Mouse (Mus musculus) kidney, postnatal 0 days (tissue): ENCODE results near the gene Asic5. TPM values are rescaled to one million over a fixed set of nuclear protein-coding genes. Genes with fewer than 3 reads are reported as not detected.

Source experiments
- ATAC-seq: fragments of 200-750 bp; cut with Nextera tagmentation; replicated peaks from 2 replicates; pipeline ENCODE4 v1.8.0; 2017; ENCODE audit warnings: low read depth, moderate number of reproducible peaks, moderate TSS enrichment, moderate library complexity; ENCODE audit not compliant: low FRiP score
- DNase-seq: peaks from one replicate; pipeline ENCODE4 v3.0.0-alpha.2; 2016; ENCODE audit warnings: low spot score
- H3K27ac ChIP-seq: fragments of 300-500 bp; sonication (generic); 2 replicates; pipeline ENCODE4 v1.5.1; 2014; ENCODE audit warnings: mild to moderate bottlenecking
- H3K27me3 ChIP-seq: fragments of 300-500 bp; sonication (generic); 2 replicates; pipeline ENCODE4 v1.6.1; 2014; ENCODE audit warnings: low read length, mixed read lengths; ENCODE audit not compliant: insufficient read depth
- H3K36me3 ChIP-seq: fragments of 300-500 bp; sonication (generic); 2 replicates; pipeline ENCODE4 v1.6.1; 2014; ENCODE audit warnings: low read length, mixed read lengths; ENCODE audit not compliant: insufficient read depth
- H3K4me1 ChIP-seq: fragments of 300-500 bp; sonication (generic); replicated peaks from 2 replicates; pipeline ENCODE4 v1.6.1; 2014; ENCODE audit warnings: antibody characterized with exemption, low read length, mixed read lengths; ENCODE audit not compliant: insufficient read depth
- H3K4me2 ChIP-seq: fragments of 300-500 bp; sonication (generic); 2 replicates; pipeline ENCODE4 v1.6.1; 2014; ENCODE audit warnings: mild to moderate bottlenecking, low read length, moderate library complexity, mixed read lengths
- H3K4me3 ChIP-seq: fragments of 300-500 bp; sonication (generic); replicated peaks from 2 replicates; pipeline ENCODE4 v1.5.1; 2014; ENCODE audit warnings: low read depth, low read length
- H3K9ac ChIP-seq: fragments of 300-500 bp; sonication (generic); 2 replicates; pipeline ENCODE4 v1.6.1; 2014; ENCODE audit warnings: low read depth, low read length
- H3K9me3 ChIP-seq: fragments of 300-500 bp; sonication (generic); replicated peaks from 2 replicates; pipeline ENCODE4 v1.6.1; 2016; ENCODE audit warnings: low read length, inconsistent platforms, mixed read lengths
- CTCF ChIP-seq: IDR thresholded peaks from 2 replicates; pipeline ENCODE4 v1.5.1; 2016; ENCODE audit warnings: antibody characterized with exemption, low read depth, mild to moderate bottlenecking, moderate library complexity
- WGBS: fragments of 180-500 bp; shearing (Covaris S2); extraction: QIAGEN DNeasy Blood & Tissue Kit; methylation state at CpG from one replicate; pipeline ENCODE4 v1.1.7; 2014; 5-methylcytosine and 5-hydroxymethylcytosine counted together
- polyA plus RNA-seq: library from polyadenylated mRNA; unstranded; fragments of >200 nt; fragmentation: Nextera tagmentation; extraction: Ambion mirVana; gene quantifications from 2 replicates; pipeline ENCODE4 v1.2.1, GENCODE M21; 2015

The Asic5 gene
- polyA plus RNA-seq, 1 experiment from 2014 or later = 1.0 TPM

DNA sequence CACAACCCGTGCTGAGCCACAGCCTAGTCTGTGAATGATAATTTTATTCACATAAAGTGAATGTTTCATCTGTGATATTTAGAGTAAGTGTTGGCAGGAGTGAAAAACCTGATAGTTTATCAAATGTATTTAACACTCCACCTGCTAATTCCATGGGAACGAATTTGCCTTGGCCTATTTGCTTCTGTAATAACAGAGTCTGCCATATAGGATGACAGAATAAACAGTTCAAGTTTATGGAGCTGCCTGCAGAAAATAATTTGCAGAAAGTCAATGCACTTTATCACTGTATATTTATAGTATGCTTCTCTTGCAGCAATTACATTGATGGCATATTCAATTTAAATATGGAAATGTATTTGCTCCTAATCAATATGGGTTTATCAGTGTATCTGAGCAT lies 30.3 kb upstream of the Asic5 start:
- Histone ChIP-seq H3K27ac (no peak overlapping the region), H3K4me2 (no peak overlapping the region), H3K36me3 (no peaks in the 10 kb centered on the region), H3K9me3 (no peaks in the 10 kb centered on the region), H3K4me1 (no peaks in the 10 kb centered on the region), H3K9ac (no peak overlapping the region), H3K4me3 (no peak overlapping the region), H3K27me3 (no peaks in the 10 kb centered on the region)
- 57% methylated on average over 2 of the region's 2 CpGs for WGBS
- DNase-seq (no peak), ATAC-seq (no peak)
- no peak for TF ChIP-seq CTCF

DNA sequence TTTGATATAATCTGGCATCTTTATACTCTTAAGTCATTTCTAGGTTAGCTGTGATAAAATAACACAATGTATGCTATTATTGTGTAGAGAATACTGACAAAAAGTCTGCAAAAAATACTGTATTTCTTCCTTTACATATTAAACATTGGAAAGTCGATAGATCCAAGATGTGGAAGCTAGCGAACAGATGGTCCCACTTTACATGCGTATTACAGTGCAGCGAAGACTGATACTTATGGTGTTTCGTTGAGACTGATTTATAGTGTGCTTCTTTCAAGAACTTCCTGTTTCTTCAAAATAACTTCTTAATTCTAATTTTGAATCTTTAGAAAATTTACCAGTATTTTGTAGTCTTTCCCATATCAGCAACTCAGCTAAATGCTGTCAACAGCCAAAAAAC lies 24.6 kb upstream of the Asic5 start:
- Histone ChIP-seq H3K27ac (no peak overlapping the region), H3K4me3 (no peak overlapping the region), H3K9ac (no peak overlapping the region), H3K36me3 (no peaks in the 10 kb centered on the region), H3K9me3 (no peaks in the 10 kb centered on the region), H3K4me2 (no peak overlapping the region), H3K4me1 (no peaks in the 10 kb centered on the region), H3K27me3 (no peaks in the 10 kb centered on the region)
- WGBS = 78% methylated on average over 5 of the region's 5 CpGs
- no peak for DNase-seq
- no peak for ATAC-seq
- TF ChIP-seq CTCF = no peak

DNA sequence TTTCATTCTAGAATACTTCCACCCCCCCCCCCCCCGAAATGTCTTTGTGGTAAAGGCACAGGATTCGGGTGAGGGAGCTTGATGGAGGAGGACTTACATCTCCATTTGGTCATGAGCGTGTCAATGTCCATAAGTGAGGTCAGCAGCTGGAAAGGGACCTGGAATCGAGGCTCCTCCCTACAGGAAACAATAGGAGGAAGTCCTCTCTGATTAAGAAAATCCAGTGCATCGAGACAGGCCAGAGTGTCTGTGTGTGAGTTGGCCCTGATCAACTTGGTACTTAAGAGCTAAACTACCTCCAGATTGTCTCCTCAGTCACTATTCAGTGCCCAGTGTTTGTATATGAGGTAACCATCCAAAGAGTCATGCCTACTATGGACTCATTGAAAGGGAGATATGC lies 20.8 kb upstream of the Asic5 start:
- WGBS = 86% methylated on average over 5 of the region's 5 CpGs
- TF ChIP-seq CTCF = no peak
- no peaks in the 10 kb centered on the region for H3K27me3 ChIP-seq

DNA sequence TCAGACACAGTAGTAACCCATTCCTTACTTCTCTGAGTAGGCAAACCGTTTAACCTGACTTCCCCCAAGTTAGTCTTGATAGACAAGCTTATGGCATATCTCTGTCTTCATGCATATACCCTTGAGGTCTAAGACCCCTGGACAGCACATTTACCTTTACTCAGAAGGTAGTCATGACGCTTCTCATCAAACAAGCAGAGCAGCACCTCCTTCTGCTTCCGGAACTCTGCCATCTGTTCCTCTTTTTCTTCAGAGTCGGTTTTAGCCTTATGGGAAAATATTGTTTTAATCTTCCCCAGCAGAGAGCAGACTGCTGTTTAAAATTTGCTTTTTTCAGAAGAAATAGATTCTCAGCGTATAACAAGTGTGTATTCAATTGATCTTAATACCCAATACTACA lies 18.3 kb upstream of the Asic5 start:
- H3K9me3 ChIP-seq = no peaks in the 10 kb centered on the region
- WGBS = 70% methylated on average over 5 of the region's 5 CpGs

More for the DNA sequence above, 20.8 kb upstream of the Asic5 start:
- no peak overlapping the region for H3K4me2 ChIP-seq
- H3K4me3 ChIP-seq = no peak overlapping the region
- no peaks in the 10 kb centered on the region for H3K36me3 ChIP-seq
- H3K9ac ChIP-seq = no peak overlapping the region
- DNase-seq (no peak), ATAC-seq (no peak)
- H3K27ac ChIP-seq = no peak overlapping the region
- no peaks in the 10 kb centered on the region for H3K4me1 ChIP-seq
- no peaks in the 10 kb centered on the region for H3K9me3 ChIP-seq

DNA sequence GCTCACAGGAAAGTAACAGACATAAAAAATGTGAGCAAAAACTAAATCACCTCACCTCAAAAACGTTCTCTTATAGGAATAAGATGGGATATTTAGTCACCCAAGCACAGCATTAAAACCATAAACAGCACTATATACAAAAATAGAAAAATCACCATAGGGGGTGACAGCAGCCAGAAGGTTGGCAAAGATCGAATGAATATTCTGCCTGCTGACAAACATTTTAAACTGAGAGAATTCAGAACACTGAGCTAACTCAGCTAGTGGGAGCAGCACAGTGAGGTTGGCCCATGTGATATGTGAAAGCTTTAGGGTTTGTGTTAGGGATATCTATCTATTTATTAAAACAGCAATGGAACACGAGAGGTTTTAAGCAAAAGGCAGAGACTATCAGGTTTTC lies 17.5 kb upstream of the Asic5 start:
- no peak for TF ChIP-seq CTCF
- ATAC-seq = no peak
- Histone ChIP-seq H3K4me3 (no peak overlapping the region), H3K36me3 (no peaks in the 10 kb centered on the region), H3K9ac (no peak overlapping the region), H3K9me3 (no peaks in the 10 kb centered on the region), H3K27ac (no peak overlapping the region), H3K27me3 (no peaks in the 10 kb centered on the region), H3K4me1 (no peaks in the 10 kb centered on the region), H3K4me2 (no peak overlapping the region)
- WGBS = 66% methylated on average over 3 of the region's 3 CpGs
- no peak for DNase-seq

More for the DNA sequence above, 18.3 kb upstream of the Asic5 start:
- H3K36me3 ChIP-seq = no peaks in the 10 kb centered on the region
- H3K9ac ChIP-seq = no peak overlapping the region
- H3K4me3 ChIP-seq = no peak overlapping the region
- no peaks in the 10 kb centered on the region for H3K27me3 ChIP-seq
- H3K4me2 ChIP-seq = no peak overlapping the region
- no peaks in the 10 kb centered on the region for H3K4me1 ChIP-seq
- DNase-seq (no peak), ATAC-seq (no peak)
- no peak for TF ChIP-seq CTCF
- no peak overlapping the region for H3K27ac ChIP-seq

DNA sequence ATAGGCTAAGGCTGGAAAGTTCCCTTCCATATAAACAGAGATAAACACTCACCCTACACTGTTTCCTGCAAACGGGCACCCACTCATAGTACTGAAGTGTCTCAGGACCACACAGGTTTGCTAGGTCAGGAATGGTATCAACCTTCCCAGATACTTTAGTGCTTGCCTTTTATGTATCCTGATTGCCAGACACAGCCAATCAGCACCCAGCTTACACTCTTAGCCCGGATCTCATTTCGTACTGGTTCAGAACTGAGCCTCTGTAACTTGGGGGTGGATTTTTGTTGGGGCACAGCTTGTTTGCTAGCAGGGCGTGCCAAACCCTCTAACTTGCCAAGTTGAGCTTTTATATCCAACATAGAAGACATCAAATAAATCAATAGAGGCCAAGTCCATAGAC lies 6.5 kb upstream of the Asic5 start:
- H3K36me3 ChIP-seq = no peaks in the 10 kb centered on the region
- WGBS = 70% methylated on average over 4 of the region's 4 CpGs
- no peak overlapping the region for H3K4me3 ChIP-seq
- no peak overlapping the region for H3K27ac ChIP-seq
- no peaks in the 10 kb centered on the region for H3K4me1 ChIP-seq
- no peak for TF ChIP-seq CTCF
- no peaks in the 10 kb centered on the region for H3K27me3 ChIP-seq
- no peak for ATAC-seq
- H3K4me2 ChIP-seq = no peak overlapping the region
- H3K9ac ChIP-seq = no peak overlapping the region
- H3K9me3 ChIP-seq = no peaks in the 10 kb centered on the region
- no peak for DNase-seq

DNA sequence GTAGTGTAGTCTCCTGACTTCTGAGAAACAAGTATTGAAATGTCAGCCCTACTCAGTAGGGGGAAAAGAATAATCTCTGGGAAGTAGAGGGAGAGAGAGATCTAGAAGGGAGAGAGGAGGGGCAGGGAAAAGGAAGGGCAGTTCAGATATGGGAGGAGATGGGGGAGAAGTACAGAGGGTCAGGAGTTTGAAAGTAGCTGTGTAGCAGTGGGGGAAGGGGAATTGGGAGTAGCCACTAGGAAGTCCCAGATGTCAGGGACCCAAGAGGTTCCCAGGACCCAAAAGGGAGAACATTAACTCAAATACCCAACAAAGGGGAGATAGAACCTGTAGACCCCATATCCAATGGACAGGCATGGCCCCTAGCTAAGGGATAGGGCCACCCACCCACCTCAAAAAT lies 6.0 kb upstream of the Asic5 start, which contains the start of gene Tdo2:
Gene Tdo2 (minus strand): TSS at position 101 of the 400 bp plus-strand sequence.
- H3K27ac ChIP-seq = no peak within 1 kb of the TSS
- H3K9me3 ChIP-seq = no peaks in the 10 kb centered on the region
- H3K4me2 ChIP-seq = no peak within 1 kb of the TSS
- ATAC-seq (no peak), DNase-seq (no peak)
- H3K27me3 ChIP-seq = no peaks in the 10 kb centered on the region
- H3K4me1 ChIP-seq = no peaks in the 10 kb centered on the region
- no peaks in the 10 kb centered on the region for H3K36me3 ChIP-seq
- TF ChIP-seq CTCF = no peak
- no peak within 1 kb of the TSS for H3K4me3 ChIP-seq
- H3K9ac ChIP-seq = no peak within 1 kb of the TSS
